Mouse (Mus musculus): ENCODE measurements around the gene Vwa3b.

Gene Vwa3b

GRCm38 (mm10) chr1:37011626-37012209 lies 14.7 kb upstream of the Vwa3b start:
- no peak for DNase-seq (ENCODE audit: low read depth, low spot score)

- no peak for DNase-seq (ENCODE audit: low read depth, low spot score)
Measured at GRCm38 (mm10) chr1:37013006-37013405, 13.4 kb upstream of the Vwa3b start.

DNA sequence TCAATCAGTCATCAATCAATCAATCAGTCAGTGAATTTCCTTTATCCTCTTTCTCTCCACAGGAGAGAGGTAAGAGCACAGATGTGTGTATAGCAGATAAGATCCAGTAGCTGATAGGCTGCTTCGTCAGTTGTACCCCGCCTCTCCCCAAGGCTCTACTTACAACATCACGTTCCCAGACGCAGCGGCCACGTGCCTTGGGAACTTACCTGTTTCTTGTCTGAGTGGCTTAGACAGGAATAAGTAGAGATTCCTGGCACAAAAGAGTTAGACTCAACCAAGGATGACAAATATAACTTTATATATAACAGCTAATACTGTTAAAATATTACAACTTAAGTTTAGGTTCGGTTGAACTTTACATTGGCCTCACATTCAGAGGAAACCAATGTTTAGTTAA lies 12.7 kb upstream of the Vwa3b start:
- DNase-seq (ENCODE audit: low read depth, low spot score) = no peak

DNA sequence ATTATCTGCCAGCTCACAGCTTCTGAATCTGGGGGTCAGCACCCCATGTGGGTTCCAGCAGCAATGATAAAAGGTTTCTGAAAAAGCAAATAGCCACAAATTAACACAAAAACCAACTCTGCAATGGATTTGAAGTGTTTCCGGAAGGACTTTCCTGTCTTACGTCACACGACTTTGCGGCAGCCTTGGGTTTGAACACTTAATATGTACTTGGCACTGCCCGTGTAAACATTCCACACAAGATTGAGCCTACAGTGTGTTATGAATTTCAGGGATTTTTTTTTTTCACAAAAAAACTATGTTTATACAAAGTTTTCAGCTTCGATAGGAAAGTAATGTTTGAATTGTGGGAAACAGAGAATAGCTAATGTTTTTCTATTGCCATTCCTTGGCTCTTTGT lies 7.4 kb upstream of the Vwa3b start:
- no peak for DNase-seq (ENCODE audit: low read depth, low spot score)

DNA sequence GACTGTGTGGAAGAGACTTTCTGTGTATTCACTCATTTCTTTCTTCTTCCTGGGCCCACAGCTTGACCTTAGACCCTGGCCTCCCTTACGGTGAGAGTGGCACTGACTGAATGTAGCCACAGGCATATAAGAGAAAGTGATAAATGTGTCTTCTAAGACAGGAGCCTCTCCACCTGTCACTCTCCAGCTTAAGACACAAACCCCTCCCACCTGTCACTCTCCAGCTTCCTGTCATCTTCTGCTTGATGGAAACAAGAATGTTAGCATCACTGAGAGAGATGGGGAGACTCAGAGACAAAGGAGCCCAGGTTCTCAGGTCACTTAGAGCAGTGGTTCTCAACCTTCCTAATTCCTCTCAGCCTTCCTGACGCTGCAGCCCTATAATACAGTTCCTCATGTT lies 3.7 kb upstream of the Vwa3b start:
- no peak for DNase-seq (ENCODE audit: low read depth, low spot score)

DNA sequence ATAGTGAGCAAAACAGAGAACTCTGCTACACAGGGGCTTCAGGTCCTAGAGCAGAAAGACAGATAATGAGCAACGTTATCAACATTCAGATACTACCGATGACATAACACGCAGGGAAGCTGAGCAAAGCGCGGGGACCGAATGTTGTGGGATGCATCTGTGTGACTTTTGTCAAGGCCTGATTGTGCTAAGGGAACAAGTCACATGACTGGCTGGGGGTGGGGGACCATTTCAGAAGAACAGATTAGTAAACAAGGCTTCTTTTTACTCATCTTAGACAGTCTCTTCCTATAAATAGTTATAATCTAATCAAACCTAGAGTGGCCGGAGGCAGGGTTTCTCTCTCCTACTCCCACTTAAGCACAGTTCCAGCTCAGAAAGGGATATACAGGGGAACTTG lies 1.7 kb upstream of the Vwa3b start:
- DNase-seq (ENCODE audit: low read depth, low spot score) = no peak

DNA sequence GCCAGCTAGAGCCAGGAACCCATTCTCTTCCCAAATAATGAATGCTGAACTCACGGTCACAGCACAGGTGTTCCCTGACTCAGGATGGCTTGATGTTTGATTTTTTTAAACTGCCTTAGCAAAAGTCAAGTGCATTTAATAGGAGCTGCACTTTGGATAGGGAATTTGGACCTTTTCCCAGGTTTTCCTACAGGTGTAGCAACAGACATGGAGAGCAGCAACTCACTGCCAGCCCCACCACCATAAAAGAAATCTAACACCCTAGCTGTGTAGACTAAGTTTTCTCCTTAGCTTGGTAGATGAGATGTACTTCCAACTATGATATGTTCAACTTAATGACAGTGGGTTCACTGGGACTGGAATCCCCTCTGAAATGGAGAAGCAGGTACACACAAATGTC lies 1.0 kb upstream of the Vwa3b start:
- no peak for DNase-seq (ENCODE audit: low read depth, low spot score)

DNA sequence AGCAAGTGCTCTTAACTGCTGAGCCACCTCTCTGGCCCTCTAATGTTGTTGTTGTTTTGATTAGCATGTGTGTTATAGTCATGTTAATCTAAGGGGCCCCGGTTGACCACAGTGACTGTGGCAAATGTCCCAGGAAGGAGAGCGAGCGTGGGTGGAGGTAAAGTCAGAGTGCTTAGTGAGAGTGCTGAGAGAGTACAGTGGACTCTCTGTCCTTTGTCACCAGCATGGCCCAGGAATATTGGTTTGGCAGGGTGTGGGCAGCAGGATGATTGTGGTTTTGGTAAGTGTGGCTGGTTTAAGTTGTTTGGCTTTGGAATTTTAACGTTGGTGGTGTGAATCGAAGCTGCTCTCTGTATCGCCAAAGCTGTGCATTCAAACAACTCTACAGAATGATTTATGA lies 470 bp downstream of the Vwa3b start:
- DNase-seq (ENCODE audit: low read depth, low spot score) = no peak

- no peak for DNase-seq (ENCODE audit: low read depth, low spot score)
Measured at GRCm38 (mm10) chr1:37028439-37029153, 2.2 kb downstream of the Vwa3b start.

- DNase-seq (ENCODE audit: low read depth, low spot score) = no peak
Measured at GRCm38 (mm10) chr1:37029154-37029907, 2.9 kb downstream of the Vwa3b start.

DNA sequence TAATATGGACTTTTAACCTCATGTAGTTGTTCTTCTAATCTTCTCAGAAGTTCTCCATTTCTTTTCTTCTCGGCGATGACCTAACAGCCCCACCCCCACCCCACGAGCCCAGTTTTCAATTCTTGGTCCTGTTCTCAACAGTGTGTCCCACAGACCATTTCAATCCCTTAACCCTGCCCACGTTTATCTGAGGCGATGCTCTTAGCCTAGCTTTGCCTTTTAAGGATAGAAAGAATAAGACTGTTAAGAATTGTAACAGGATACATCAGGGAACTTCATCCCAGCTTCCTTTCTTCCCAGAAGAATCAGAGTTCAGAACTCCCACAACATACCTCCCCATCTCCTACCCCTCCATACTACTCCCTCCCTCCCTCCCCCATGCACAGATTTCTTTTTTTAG lies 3.5 kb downstream of the Vwa3b start:
- no peak for DNase-seq (ENCODE audit: low read depth, low spot score)

DNA sequence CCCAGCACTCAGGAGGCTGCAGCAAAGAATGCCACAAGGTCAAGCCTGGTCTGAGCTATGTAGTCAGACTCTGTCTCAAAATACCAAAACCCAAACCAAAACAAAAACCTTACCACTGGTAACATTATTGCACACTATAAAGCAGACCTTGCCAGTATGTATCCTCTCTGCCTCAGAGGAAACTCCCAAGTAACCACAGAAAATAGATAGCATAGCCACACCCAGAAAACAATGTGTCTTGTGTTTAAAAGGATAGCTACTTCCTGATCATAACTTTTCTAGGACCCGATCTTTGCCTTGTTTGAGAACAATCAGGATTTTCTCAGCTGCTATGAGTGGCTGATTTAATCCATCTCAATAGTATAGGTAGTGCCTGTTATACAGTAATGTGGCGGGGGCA lies 4.3 kb downstream of the Vwa3b start:
- DNase-seq (ENCODE audit: low read depth, low spot score) = no peak

GRCm38 (mm10) chr1:37035879-37036278 lies 9.5 kb downstream of the Vwa3b start:
- no peak for DNase-seq (ENCODE audit: low read depth, low spot score)

DNA sequence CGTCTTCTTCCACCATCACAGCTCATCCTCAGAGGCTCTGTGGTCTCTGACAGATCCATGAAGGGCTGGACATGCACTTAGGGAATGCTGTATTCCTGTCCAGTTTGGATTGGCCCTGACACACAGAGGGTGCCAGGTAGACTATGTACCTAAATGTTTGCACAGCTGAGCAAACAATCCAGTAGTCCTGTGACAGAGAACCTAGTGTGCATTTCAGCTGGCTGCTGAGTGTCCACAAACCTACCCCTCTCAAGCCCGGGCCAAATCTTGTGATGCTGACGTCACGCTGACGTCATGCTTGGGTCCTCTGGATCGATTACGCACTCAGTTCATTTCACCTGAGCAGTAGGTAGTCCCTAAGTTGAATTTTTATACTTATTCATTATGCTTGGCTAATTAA lies 14.7 kb downstream of the Vwa3b start:
- no peak for DNase-seq (ENCODE audit: low read depth, low spot score)

DNA sequence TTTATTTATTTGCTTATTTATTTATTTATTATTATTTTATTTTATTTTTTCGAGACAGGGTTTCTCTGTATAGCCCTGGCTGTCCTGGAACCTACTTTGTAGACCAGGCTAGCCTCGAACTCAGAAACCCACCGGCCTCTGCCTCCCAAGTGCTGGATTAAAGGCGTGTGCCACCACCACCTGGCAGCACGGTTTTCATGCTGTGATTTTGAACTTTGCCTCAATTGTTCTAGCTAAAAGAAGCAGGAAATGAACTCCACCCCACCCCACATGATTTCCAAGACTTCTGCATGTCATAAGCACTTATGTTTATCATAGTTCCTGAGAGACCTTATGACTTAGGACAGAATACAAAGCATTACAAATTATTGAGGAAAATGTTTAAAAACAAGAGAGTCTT lies 15.5 kb downstream of the Vwa3b start:
- DNase-seq (ENCODE audit: low read depth, low spot score) = no peak

DNA sequence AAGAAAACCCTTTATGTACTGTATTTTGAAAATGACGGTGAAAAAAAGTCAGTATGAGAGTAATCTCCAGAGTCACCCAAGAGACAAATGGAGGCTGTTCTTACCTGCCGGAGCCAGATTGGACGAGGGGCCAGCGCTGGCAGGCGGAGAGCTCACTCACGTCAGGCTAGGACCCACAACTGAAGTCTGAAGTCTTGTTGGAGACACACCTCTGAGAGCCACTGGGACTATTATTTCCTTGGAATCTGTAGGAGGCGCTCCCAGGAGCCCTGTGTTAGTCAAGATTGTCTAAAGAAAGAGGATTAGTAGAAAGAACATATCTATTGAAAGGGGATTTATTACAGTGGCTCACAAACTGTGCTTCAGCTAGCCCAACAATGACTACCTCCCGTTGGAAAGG lies 16.4 kb downstream of the Vwa3b start:
- DNase-seq (ENCODE audit: low read depth, low spot score) = no peak

GRCm38 (mm10) chr1:37043196-37043595 lies 16.8 kb downstream of the Vwa3b start:
- no peak for DNase-seq (ENCODE audit: low read depth, low spot score)

DNA sequence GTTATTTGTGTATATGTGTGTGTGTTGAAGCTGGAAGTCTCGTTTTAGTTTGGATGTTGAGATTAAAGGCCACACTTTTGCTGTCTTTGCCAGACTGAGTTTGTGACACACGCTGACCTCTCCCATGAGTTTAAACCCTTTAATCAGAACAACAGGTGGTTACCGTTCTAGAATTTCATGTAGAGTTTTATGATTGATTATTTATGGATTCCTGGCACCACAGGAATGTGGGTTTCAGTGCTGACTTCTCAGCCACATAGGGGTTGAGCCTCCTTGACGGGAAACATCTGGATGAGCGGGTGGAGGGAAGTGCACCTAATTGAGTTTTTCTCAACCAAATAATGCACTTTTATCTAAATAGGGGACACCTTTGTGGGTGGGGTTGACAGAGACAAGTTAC lies 19.1 kb downstream of the Vwa3b start:
- DNase-seq (ENCODE audit: low read depth, low spot score) = no peak

GRCm38 (mm10) chr1:37049159-37049558 lies 22.8 kb downstream of the Vwa3b start:
- DNase-seq (ENCODE audit: low read depth, low spot score) = no peak

- DNase-seq (ENCODE audit: low read depth, low spot score) = no peak
Measured at GRCm38 (mm10) chr1:37053691-37054090, 27.3 kb downstream of the Vwa3b start.

GRCm38 (mm10) chr1:37056831-37057561 lies 30.6 kb downstream of the Vwa3b start:
- no peak for DNase-seq (ENCODE audit: low read depth, low spot score)

DNA sequence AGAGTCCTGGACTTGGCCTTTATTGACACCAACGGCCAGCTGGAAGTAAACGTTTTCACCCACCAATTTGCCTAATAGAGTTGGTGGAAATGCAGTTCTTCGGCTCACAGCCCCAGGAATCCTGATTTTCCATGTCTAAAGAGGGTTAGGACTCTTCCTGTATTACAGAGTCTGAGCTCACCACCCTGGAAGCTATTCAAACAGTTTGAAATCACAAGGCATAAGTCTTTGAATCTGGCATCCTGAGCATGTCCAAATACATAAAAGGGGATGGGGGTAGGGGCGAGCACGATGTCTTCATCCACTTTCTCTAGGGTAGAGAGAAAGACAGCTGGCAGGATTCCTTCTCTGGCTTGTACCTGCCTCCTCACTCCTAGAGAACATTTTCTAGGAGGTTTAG lies 34.5 kb downstream of the Vwa3b start:
- no peak for DNase-seq (ENCODE audit: low read depth, low spot score)

Data from telencephalon, adult 2 months (tissue).